Mouse (Mus musculus): ENCODE results near the gene Gm3435.
"Not testable (repeated sequence)": the region's sequence is repeated elsewhere in the genome, so short reads cannot be mapped to it uniquely, and the experiment has no call there.

DNA sequence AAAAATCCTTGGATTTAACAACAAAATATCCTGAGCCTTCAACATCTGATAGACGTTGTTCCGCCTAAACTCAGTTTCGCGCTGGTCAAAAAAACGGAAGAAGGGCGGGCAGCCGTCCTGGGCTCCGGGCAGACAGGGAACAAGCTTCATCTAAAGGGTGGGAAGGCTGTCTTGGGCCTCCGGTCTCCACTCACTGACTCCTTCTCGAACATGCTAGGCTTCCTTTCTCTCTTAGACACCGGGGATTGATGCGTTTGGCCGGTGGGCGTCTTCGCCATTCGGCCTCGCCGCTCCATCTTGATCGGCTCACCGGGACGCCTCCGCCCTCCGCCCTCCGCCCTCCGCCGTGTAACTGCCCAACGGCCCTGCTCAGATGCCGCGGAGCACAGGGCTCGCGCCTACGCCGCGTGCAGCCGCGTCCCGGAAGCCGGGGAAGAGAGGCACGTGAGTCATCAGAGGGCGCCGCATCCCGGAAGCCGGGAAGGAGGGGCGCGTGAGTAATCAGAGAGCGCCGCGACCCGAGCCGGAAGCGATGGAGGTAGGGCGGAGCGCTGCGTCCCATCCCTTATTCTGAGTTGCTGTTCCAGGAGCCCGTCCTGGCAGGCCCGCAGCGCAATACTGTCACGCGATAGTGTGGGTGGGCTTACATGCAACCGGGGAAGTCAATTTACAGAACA lies 31.5 kb upstream of the Gm3435 start, which contains the start of the genes 9030025P20Rik and Gm3417:
- not testable (repeated sequence) for TF ChIP-seq CTCF (IDR thresholded peaks at IDR 0.05; ENCODE audit: low read depth, low read length); POLR2A (IDR thresholded peaks at IDR 0.05; ENCODE audit: insufficient read depth, low read length)
